Mouse (Mus musculus) spleen, adult 2 months (tissue): ENCODE results near the gene Tsen15.

ENCODE experiments used
- CTCF ChIP-seq: fragments of 200-500 bp; IDR thresholded peaks from 2 replicates; pipeline ENCODE4 v1.5.1; 2011; ENCODE audit warnings: mild to moderate bottlenecking, inconsistent platforms; ENCODE audit not compliant: insufficient read depth, insufficient read length, insufficient replicate concordance; ENCODE audit errors: extremely low read depth
- POLR2A ChIP-seq: fragments of 200-500 bp; IDR thresholded peaks from 2 replicates; pipeline ENCODE4 v1.6.1; 2011; ENCODE audit warnings: low read depth, low read length, inconsistent platforms

DNA sequence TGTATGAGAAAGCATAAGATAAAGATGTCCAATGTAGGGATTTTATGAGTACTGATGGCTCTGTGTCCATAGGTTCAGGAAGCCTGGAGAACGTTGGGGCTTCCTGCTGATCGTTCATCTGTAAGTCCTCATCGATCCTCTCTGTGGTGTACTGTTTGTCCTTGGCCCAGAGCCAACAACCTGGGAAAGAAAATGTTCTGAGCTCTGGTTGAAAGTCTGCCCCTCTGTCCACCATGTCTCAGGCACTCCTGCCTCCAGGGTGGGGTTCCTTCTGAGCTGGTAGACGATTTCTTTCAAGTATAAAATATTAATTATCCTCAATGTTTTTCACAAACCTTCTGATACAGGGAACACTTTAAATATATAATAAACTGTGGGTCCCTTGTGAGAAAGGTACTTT, 47.7 kb upstream of the Tsen15 start:
- TF ChIP-seq POLR2A: no peak
- TF ChIP-seq CTCF: no peak
